Mouse (Mus musculus): Measurements from ENCODE around the gene Wnt10a. TPM values are rescaled to one million over a fixed set of nuclear protein-coding genes. Genes with fewer than 3 reads are reported as not detected.
A peak's percentile ranks its signal among the peaks of the same experiment; 100 is the strongest.

The Wnt10a gene
- polyA plus RNA-seq (2016; fragmentation: Nextera tagmentation; extraction: Ambion mirVana) = 1.2 and 2.3 TPM in 2 replicates

DNA sequence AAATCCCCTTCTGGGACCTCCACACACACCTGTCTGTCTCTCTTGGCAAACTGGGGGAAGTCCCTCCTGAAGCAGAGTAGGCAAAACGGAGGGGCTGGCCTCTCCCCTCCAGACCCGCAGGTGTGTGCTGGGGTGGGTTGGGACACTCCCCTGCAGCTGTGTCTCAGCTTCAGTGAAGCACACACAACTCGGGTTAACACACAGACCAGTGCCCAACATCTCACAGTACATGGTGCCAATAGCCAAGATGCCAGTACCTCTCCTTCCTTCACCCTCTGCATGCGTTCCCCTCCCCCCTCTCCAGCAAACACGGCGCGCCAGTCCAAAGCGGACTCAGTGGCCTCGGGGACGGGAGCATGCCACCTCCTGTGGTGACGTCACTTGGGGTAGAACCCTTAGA, at the start of gene Wnt10a:
Gene Wnt10a (plus strand): TSS at position 268 of the 400 bp plus-strand sequence.
- Histone ChIP-seq H3K9ac (peak within 1 kb of the TSS; percentile 50; the same call in 1 of the 2 replicates), H3K27ac (no peak within 1 kb of the TSS), H3K9me3 (replicated peaks) (no peaks in the 10 kb centered on the region), H3K27me3 (peaks cover 99% of the 10 kb centered on the region), H3K4me3 (peak within 1 kb of the TSS; percentile 22), H3K36me3 (no peaks in the 10 kb centered on the region), H3K4me1 (peaks cover 42% of the 10 kb centered on the region), H3K4me2 (replicated peaks) (peak within 1 kb of the TSS; percentile 44)
- WGBS = 1% methylated on average over 11 of the region's 11 CpGs
- no peak for ATAC-seq (ENCODE audit: low FRiP score)

DNA sequence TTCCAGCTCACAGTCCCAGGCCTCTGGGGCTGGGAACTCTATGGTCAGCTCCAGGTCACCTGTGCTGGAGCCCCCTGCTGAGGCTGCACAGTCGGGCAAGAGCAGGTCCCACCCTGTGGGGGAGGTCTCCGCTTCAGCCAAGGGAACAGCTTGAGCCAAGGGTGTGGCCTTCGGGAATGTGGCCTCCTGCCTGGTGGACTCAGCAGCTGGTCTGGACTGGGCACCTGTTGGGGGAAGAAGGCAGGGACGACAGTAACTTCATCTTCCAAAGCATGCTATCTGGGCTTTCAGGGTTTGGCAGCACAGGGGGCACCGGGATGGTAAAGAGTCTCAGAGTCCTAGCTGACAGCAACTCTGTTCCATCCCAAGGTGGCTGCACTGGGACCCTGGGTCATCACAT, 44.0 kb upstream of the Wnt10a start:
- no peak for ATAC-seq (ENCODE audit: low FRiP score)
- WGBS = 75% methylated on average over 5 of the region's 5 CpGs

DNA sequence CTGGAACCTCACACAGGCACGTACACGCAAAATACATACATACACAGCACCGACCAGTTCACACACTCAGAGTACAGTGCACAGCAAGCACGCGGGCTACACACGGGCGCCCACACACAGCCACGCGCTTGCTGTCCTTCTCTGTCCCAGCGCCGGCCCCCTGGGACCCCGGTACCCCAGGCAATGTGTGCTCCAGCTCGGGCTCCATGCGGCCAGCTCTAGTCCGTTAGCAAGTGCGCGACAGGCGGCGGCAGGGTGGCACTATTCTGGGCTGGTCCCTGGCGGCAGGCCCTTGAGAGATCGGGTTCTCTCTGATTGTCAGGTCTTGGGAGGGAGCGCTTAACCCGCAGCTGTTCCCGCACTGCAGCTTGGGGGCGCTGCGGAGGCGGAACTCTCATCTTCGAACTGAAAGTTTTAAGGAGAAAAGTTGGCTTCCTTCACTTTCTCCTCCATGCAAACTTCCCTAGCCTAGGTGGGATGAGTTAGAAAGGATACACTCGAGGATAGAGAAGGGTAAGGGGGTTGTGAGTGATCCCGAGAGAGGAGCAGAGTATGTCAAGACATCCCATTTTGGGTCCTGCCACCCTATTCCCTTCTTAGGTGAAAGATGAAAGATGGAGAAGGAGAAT, 42.6 kb upstream of the Wnt10a start, which contains the start of gene Prkag3:
Gene Prkag3 (minus strand): TSS at position 579 of the 629 bp plus-strand sequence.
- Histone ChIP-seq H3K4me2 (replicated peaks) (peak within 1 kb of the TSS; percentile 40), H3K27ac (no peak within 1 kb of the TSS), H3K9me3 (replicated peaks) (no peaks in the 10 kb centered on the region), H3K4me1 (peaks cover 2% of the 10 kb centered on the region), H3K9ac (no peak within 1 kb of the TSS), H3K4me3 (peak within 1 kb of the TSS; percentile 17; the same call in 1 of the 2 replicates), H3K27me3 (peaks cover 30% of the 10 kb centered on the region), H3K36me3 (no peaks in the 10 kb centered on the region)
- ATAC-seq (ENCODE audit: low FRiP score) = no peak
- 10% methylated on average over 30 of the region's 30 CpGs for WGBS

More for the DNA sequence above, 44.0 kb upstream of the Wnt10a start:
- no peaks in the 10 kb centered on the region for H3K36me3 ChIP-seq
- no peaks in the 10 kb centered on the region for H3K9me3 ChIP-seq (replicated peaks)
- H3K27me3 ChIP-seq = peaks cover 30% of the 10 kb centered on the region
- no peak overlapping the region for H3K9ac ChIP-seq
- H3K4me3 ChIP-seq = no peak overlapping the region
- H3K4me2 ChIP-seq (replicated peaks) = no peak overlapping the region
- no peak overlapping the region for H3K27ac ChIP-seq
- H3K4me1 ChIP-seq = peaks cover 2% of the 10 kb centered on the region

DNA sequence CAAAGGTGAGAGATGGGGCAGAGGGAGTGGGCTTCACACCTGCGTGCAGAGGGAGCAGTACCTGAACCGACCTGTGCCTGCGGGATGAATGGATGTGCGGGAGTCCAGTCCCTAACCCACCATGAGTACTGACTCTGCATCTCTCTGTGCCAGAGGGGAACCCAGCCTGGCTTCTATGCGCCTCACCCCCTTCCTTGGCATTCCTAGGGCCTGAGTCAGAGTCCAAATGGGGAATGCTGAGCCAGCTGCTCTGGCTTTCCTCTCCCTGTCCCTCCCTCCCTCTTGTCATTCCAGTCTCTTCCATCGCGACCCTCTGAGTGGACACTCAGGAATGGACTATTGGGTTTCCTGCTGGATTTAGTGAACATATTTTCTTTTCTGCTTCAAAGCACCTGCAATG, 42.0 kb upstream of the Wnt10a start:
- no peak for ATAC-seq (ENCODE audit: low FRiP score)
- H3K4me1 ChIP-seq = peaks cover 2% of the 10 kb centered on the region
- peaks cover 30% of the 10 kb centered on the region for H3K27me3 ChIP-seq
- H3K9me3 ChIP-seq (replicated peaks) = no peaks in the 10 kb centered on the region
- no peak overlapping the region for H3K4me3 ChIP-seq
- no peaks in the 10 kb centered on the region for H3K36me3 ChIP-seq
- H3K9ac ChIP-seq = no peak overlapping the region
- WGBS = 76% methylated on average over 7 of the region's 7 CpGs
- H3K4me2 ChIP-seq (replicated peaks) = no peak overlapping the region
- no peak overlapping the region for H3K27ac ChIP-seq

DNA sequence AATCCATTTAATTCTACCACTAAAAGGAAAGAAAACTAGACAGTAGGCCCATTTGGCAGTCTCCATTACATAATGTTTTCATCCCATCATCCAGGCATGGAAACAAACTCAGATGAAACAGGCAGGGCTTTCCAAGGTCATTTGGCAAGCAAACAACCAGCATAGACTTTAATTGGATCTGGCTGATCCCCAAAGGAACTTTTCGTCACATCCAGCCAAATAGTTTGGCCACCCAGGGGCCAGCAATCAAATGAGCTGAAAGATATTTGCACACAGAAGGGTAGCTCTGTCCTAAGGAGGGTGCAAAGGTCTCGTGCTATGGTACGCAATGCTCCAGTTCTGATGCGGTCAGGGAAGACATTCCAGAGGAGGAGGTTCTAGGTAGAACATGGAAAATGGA, 40.6 kb upstream of the Wnt10a start:
- H3K9ac ChIP-seq = no peak overlapping the region
- no peaks in the 10 kb centered on the region for H3K9me3 ChIP-seq (replicated peaks)
- no peak overlapping the region for H3K27ac ChIP-seq
- H3K36me3 ChIP-seq = no peaks in the 10 kb centered on the region
- 80% methylated on average over 4 of the region's 4 CpGs for WGBS
- H3K27me3 ChIP-seq = peaks cover 30% of the 10 kb centered on the region
- H3K4me1 ChIP-seq = peaks cover 2% of the 10 kb centered on the region
- no peak overlapping the region for H3K4me2 ChIP-seq (replicated peaks)
- H3K4me3 ChIP-seq = no peak overlapping the region
- ATAC-seq (ENCODE audit: low FRiP score) = no peak

DNA sequence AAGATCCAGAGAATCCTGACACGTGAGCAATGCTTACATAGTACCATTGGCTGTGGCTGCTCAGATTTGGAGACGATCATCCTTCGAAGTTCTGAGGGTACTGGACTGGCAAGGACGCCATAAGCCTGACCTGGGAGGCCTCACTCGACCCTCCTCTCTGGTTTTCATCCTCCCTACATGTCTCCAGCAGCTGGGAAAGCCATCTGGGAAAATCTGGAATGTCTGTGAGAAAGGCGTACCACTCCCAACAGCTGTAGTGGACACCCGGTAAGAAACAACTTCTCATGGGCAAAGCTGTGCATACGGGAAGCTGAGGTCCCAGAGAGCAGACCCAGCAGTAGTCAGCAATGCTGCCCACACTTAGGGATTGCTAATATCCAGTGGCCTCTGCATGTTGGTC, 39.2 kb upstream of the Wnt10a start:
- no peak overlapping the region for H3K4me3 ChIP-seq
- peaks cover 2% of the 10 kb centered on the region for H3K4me1 ChIP-seq
- H3K36me3 ChIP-seq = no peaks in the 10 kb centered on the region
- H3K27ac ChIP-seq = no peak overlapping the region
- WGBS = 84% methylated on average over 8 of the region's 8 CpGs
- no peaks in the 10 kb centered on the region for H3K9me3 ChIP-seq (replicated peaks)
- H3K27me3 ChIP-seq = peaks cover 26% of the 10 kb centered on the region
- H3K9ac ChIP-seq = no peak overlapping the region
- ATAC-seq (ENCODE audit: low FRiP score) = no peak
- no peak overlapping the region for H3K4me2 ChIP-seq (replicated peaks)

DNA sequence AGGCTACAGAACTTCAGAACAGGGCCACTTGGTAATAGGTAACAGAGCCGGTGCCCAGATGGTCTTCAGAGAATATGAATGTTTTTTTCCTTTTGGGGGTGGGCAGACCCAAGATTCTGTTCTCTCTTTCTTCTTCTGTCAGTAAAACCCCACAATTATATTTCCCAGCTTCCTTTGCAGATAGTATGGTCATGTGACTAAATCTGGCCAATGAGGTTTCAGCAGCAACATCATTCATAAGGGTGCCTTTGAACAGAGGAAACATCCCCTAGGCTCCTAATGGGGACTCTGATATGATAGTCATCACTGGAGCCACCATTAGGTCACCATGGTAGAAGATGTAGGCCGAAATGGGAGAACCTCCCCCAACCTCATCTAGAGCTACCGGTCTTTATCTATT, 38.5 kb upstream of the Wnt10a start:
- Histone ChIP-seq H3K27ac (no peak overlapping the region), H3K4me1 (peaks cover 2% of the 10 kb centered on the region), H3K27me3 (peaks cover 20% of the 10 kb centered on the region), H3K9ac (no peak overlapping the region), H3K4me3 (no peak overlapping the region), H3K36me3 (no peaks in the 10 kb centered on the region), H3K9me3 (replicated peaks) (no peaks in the 10 kb centered on the region), H3K4me2 (replicated peaks) (no peak overlapping the region)
- 94% methylated on average over 3 of the region's 3 CpGs for WGBS
- ATAC-seq (ENCODE audit: low FRiP score) = no peak

DNA sequence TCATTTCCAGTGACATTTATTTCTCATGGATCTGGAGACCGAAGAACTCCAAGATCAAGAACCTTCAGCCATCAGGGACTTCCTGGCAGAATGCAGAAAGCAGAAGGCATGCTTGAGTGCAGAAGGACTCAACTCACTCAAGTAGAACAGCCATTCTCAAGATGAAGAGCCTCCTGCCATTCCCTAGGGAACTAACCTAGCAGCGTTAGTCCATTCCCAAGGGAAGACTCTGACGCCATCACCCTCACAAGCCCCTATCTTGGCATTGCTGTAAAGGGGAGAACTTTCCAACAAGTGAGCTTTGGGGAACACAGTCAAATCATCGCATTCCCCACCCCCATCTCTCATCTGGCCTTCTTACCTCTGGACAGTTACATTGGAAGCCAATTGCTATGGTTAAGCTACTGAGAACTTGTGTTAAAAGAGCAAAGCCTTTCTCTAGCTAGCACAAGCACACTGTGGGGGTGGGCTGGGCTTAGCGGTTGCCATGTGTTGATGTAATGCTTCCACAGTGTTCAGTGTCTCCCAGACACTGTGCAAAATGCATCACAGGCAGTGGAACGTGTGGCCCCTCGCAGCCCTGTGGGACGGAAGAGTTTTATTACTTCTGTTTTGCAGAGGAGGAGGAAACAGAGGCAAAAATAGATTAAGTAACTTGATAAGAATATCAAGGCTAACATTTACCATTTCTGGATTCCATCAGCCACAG, 37.9 kb upstream of the Wnt10a start:
- H3K4me3 ChIP-seq = no peak overlapping the region
- H3K27ac ChIP-seq = no peak overlapping the region
- H3K36me3 ChIP-seq = no peaks in the 10 kb centered on the region
- 89% methylated on average over 8 of the region's 8 CpGs for WGBS
- no peak overlapping the region for H3K9ac ChIP-seq
- peaks cover 15% of the 10 kb centered on the region for H3K27me3 ChIP-seq
- H3K4me2 ChIP-seq (replicated peaks) = no peak overlapping the region
- H3K9me3 ChIP-seq (replicated peaks) = no peaks in the 10 kb centered on the region
- peaks cover 2% of the 10 kb centered on the region for H3K4me1 ChIP-seq
- ATAC-seq (ENCODE audit: low FRiP score) = no peak

DNA sequence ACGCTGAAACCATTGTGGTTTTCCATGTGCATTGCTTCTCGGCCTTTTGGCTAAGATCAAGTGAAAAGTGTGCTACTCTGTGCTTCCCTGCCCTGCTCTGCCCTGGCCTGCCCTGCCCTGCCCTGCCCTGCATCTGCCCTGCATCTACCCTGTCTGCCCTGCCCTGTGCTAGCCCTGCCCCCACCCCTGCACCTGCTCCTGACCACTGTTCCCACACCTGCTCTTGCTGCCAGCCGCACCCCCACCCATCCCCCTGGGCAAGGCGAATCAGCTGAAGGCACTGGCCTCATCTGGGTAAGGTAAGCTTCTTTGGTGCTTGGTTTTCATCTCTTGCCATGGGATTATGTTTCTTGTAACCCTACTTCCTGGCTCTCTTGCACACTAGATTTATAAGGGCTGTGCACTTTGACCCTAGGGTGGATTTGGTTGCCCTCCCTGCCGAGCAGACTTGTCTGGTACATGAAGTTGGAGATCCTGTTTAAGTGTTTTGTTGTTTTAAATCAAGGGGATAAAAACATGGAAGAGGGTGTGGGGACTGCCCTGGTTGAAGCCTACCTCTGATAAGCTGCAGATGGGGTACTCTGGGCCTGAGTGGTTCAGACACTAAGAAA, 37.0 kb upstream of the Wnt10a start:
- Histone ChIP-seq H3K9ac (no peak overlapping the region), H3K4me1 (no peaks in the 10 kb centered on the region), H3K36me3 (no peaks in the 10 kb centered on the region), H3K9me3 (replicated peaks) (no peaks in the 10 kb centered on the region), H3K4me3 (no peak overlapping the region), H3K27ac (no peak overlapping the region), H3K4me2 (replicated peaks) (no peak overlapping the region), H3K27me3 (peaks cover 14% of the 10 kb centered on the region)
- WGBS = 64% methylated on average over 5 of the region's 5 CpGs
- no peak for ATAC-seq (ENCODE audit: low FRiP score)

DNA sequence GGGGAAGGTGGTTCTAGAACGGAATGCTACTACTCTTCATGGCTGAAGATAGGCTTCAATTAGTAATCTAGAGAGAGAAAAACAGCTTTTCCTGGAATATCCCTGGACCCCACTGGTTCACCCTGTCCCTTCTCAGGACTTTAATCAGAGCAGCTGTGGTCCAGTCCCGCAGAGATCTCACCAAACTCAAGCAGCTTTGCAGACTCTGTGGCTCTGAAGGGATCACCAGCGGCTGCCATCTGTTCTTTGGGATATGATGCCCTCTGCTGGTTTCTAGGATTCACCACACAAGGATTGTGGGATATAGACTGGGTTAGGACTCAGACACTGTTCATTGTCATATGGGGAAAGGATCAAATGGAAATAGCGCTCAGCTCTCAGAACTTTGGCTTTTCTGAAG, 31.5 kb upstream of the Wnt10a start:
- Histone ChIP-seq H3K27ac (no peak overlapping the region), H3K36me3 (no peaks in the 10 kb centered on the region), H3K4me1 (no peaks in the 10 kb centered on the region), H3K4me2 (replicated peaks) (no peak overlapping the region), H3K4me3 (no peak overlapping the region), H3K27me3 (peaks cover 24% of the 10 kb centered on the region), H3K9ac (no peak overlapping the region), H3K9me3 (replicated peaks) (no peaks in the 10 kb centered on the region)
- ATAC-seq (ENCODE audit: low FRiP score) = no peak
- 31% methylated on average over 4 of the region's 4 CpGs for WGBS

DNA sequence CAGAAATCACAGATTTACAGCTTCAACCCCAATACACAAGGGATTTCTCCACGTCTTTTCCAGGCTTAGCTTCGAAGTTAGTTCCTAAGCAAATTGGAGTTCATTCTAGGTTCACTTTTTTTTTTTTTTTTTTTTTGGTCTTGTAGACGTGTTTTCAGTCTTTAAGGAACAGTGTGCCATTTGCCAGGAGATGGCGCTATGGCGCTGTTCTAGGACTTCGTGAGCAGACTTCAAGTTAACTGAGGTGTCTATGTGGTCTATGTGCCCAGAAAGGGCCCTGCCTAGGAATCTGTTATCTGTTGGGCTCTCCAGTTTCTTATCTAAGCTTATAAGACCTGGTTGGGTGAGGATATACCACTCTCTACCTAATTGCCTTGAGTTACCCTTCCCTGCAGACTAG, 28.2 kb upstream of the Wnt10a start:
- Histone ChIP-seq H3K36me3 (no peaks in the 10 kb centered on the region), H3K4me2 (replicated peaks) (no peak overlapping the region), H3K27ac (no peak overlapping the region), H3K27me3 (peaks cover 44% of the 10 kb centered on the region), H3K4me3 (no peak overlapping the region), H3K9me3 (replicated peaks) (no peaks in the 10 kb centered on the region), H3K4me1 (no peaks in the 10 kb centered on the region), H3K9ac (no peak overlapping the region)
- WGBS = 2% methylated on average over 6 of the region's 6 CpGs
- no peak for ATAC-seq (ENCODE audit: low FRiP score)

DNA sequence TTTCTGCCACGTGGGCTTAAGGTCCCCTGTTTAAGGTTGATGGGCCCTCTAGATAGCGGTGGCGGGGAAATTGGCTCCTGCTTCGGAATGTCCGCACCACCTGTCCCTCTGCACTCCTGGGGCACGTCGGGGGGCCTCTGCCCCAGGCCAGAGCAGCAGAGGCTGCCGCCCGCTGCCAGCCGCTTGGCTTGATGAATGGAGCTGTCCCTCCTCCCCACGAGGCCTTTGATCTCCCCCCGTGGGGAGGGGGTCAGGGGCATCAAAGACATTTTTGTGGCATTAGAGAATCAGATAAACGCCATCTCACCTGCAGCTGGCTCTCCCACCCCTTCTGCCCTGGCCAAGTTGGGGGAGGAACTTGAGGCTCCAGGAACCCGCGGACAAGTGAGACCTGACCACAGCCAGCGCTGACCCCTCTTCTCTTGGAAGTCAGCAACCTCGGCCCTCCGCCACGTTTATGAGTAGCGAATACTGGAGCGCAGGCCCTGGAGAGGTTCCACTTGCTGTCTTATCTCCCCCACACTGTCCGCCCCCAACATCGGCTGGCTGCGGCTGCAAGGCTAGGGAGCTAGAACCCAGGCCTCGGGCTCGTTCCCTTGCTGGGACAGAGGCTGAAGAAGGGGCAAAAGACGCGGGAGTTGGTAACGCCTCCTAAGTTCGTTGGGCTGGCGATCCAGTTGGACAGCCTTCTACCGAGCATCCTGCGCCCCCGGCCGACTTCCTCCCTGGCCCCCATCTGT, 20.4 kb upstream of the Wnt10a start:
- Histone ChIP-seq H3K4me1 (peaks cover 25% of the 10 kb centered on the region), H3K9me3 (replicated peaks) (no peaks in the 10 kb centered on the region), H3K4me3 (peak overlapping the region; percentile 51), H3K27ac (no peak overlapping the region), H3K27me3 (peaks cover 91% of the 10 kb centered on the region), H3K9ac (peak overlapping the region; percentile 56; the same call in 1 of the 2 replicates), H3K4me2 (replicated peaks) (peak overlapping the region; percentile 95), H3K36me3 (no peaks in the 10 kb centered on the region)
- under 1% methylated on average over 35 of the region's 35 CpGs for WGBS
- no peak for ATAC-seq (ENCODE audit: low FRiP score)

Data from hindbrain, embryonic 12.5 days (tissue).